Mouse (Mus musculus): ENCODE measurements at regions not wholly inside any gene's neighbourhood (a gene's known extent, or its start where the extent isn't known, plus 50 kb on each side); places are given as distances from the start of the nearest gene placed in this dataset.

- DNase-seq = no peak
Measured at GRCm38 (mm10) chr4:82161232-82161631, 544.3 kb downstream of the Nfib start.

- no peak for DNase-seq
Measured at GRCm38 (mm10) chr4:82160233-82160632, 545.3 kb downstream of the Nfib start.

GRCm38 (mm10) chr4:82155642-82156320, 549.8 kb downstream of the Nfib start:
- no peak for DNase-seq

- DNase-seq = no peak
Measured at GRCm38 (mm10) chr4:82154021-82154555, 551.5 kb downstream of the Nfib start.

- DNase-seq = no peak
Measured at GRCm38 (mm10) chr4:82153604-82154003, 551.9 kb downstream of the Nfib start.

GRCm38 (mm10) chr4:82149957-82150356, 555.6 kb downstream of the Nfib start:
- DNase-seq = no peak

GRCm38 (mm10) chr4:82148129-82149064, 557.2 kb downstream of the Nfib start:
- no peak for DNase-seq

GRCm38 (mm10) chr4:82142391-82142790, 563.2 kb downstream of the Nfib start:
- DNase-seq = no peak

- no peak for DNase-seq
Measured at GRCm38 (mm10) chr4:82139806-82140205, 565.7 kb downstream of the Nfib start.

- no peak for DNase-seq
Measured at GRCm38 (mm10) chr4:82139016-82139415, 566.5 kb downstream of the Nfib start.

- DNase-seq = no peak
Measured at GRCm38 (mm10) chr4:82132851-82133250, 572.7 kb downstream of the Nfib start.

- no peak for DNase-seq
Measured at GRCm38 (mm10) chr4:82132326-82132725, 573.2 kb downstream of the Nfib start.

- DNase-seq = no peak
Measured at GRCm38 (mm10) chr4:82129471-82129870, 576.1 kb downstream of the Nfib start.

- DNase-seq = no peak
Measured at GRCm38 (mm10) chr4:82123733-82124132, 581.8 kb downstream of the Nfib start.

- DNase-seq = no peak
Measured at GRCm38 (mm10) chr4:82123101-82123500, 582.4 kb downstream of the Nfib start.

GRCm38 (mm10) chr4:82120796-82121195, 584.8 kb downstream of the Nfib start:
- no peak for DNase-seq

GRCm38 (mm10) chr4:82120326-82120725, 585.2 kb downstream of the Nfib start:
- no peak for DNase-seq

- no peak for DNase-seq
Measured at GRCm38 (mm10) chr4:82101837-82102236, 603.7 kb downstream of the Nfib start.

GRCm38 (mm10) chr4:82099970-82100368, 605.6 kb downstream of the Nfib start:
- DNase-seq = no peak

GRCm38 (mm10) chr4:82098986-82099969, 606.3 kb downstream of the Nfib start:
- no peak for DNase-seq

- DNase-seq = no peak
Measured at GRCm38 (mm10) chr4:82092296-82093230, 613.0 kb downstream of the Nfib start.
